Mouse (Mus musculus): Measurements from ENCODE around the gene BC024978.

DNA sequence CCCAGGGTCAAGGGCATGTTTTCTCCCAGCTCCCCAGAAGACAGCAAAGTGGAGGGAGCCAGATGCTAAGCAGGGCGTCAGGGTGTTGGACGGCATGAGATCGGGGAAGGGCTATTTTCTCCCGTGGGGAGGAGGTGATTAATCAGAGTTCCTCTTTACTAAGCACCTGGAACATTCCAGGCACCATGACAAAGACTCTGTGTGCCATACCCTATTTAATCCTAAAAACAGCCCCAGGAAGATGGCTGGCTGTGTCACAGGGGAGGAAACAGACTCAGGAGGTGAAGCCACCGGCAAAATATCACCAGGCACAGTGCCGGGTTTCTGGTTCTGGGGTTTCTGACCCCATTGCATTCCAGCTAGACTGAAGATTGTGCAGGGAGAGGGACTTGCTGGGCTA, 26.4 kb downstream of the BC024978 start:
- TF ChIP-seq CTCF (IDR thresholded peaks at IDR 0.05; ENCODE audit: insufficient read depth, low read length) (no peak), POLR2A (IDR thresholded peaks at IDR 0.05; ENCODE audit: borderline replicate concordance, extremely low read depth, low read depth, low read length) (no peak)
